Comparison of ENCODE assay signal across 22 mouse cellular contexts in the genomic region with DNA sequence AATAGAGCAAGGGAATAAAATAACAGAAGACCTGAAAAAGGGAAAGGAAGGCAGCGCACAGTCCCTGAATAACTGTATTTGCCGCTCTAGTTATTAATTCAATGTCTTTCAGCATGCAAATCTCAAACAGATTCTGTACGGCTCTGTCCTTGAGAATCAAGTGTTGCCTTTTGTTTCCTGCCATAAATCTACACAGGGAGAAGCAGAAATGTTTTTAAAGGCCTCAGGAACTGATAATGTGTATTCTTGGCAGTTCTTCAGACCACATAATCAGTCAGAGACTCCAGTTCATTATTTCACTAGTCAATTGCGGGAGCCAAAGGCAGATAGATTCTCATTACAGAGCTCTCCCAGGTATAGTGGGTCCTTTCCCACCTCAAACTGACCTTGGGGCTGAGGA.
"Had no signal": no experiment of that assay in that cellular context is flagged by ENCODE, and none has a peak within 500 bp of the region (broad histone marks: within the 10 kb centered on the region; RNA-seq: fewer than 3 reads in every experiment).

No protein-coding gene starts in this region.

- H3K27me3 ChIP-seq: limb, embryonic 13.5 days; liver, embryonic 12.5 days; liver, embryonic 15.5 days; megakaryocyte, embryonic 14.5 days; neural tube, embryonic 12.5 days; neural tube, embryonic 15.5 days had no signal

- H3K4me1 ChIP-seq: limb, embryonic 10.5 days; limb, embryonic 13.5 days; liver, embryonic 12.5 days; liver, embryonic 15.5 days; megakaryocyte, embryonic 14.5 days; neural tube, embryonic 12.5 days; neural tube, embryonic 15.5 days had no signal

- H3K9ac ChIP-seq: limb, embryonic 13.5 days; liver, embryonic 12.5 days; liver, embryonic 15.5 days; neural tube, embryonic 12.5 days; neural tube, embryonic 15.5 days had no signal

- DNase-seq: kidney, adult 11 months; kidney, adult 9 months; kidney, postnatal 25 days; layer of hippocampus, adult 9-11 months; liver; lung, adult 18-20 months; midbrain, embryonic 14.5 days; right cerebral cortex, postnatal 14 days; right cerebral cortex, postnatal 4 days; thymus, adult 2 months; thymus, postnatal 14 days had no signal

- ATAC-seq: liver, embryonic 12.5 days had no signal

- H3K9me3 ChIP-seq: limb, embryonic 10.5 days; limb, embryonic 13.5 days; liver, embryonic 12.5 days; liver, embryonic 15.5 days; megakaryocyte, embryonic 14.5 days; neural tube, embryonic 12.5 days; neural tube, embryonic 15.5 days had no signal

- H3K4me2 ChIP-seq: limb, embryonic 13.5 days; liver, embryonic 12.5 days; liver, embryonic 15.5 days; midbrain, embryonic 11.5 days; neural tube, embryonic 12.5 days; neural tube, embryonic 15.5 days had no signal

- H3K27ac ChIP-seq: layer of hippocampus, adult 2 months; limb, embryonic 10.5 days; limb, embryonic 13.5 days; liver, embryonic 12.5 days; liver, embryonic 15.5 days; macrophage; neural tube, embryonic 12.5 days; neural tube, embryonic 15.5 days; stomach, postnatal 0 days had no signal

- H3K4me3 ChIP-seq: layer of hippocampus, adult 2 months; limb, embryonic 10.5 days; limb, embryonic 13.5 days; liver, embryonic 12.5 days; liver, embryonic 15.5 days; megakaryocyte, embryonic 14.5 days; neural tube, embryonic 12.5 days; neural tube, embryonic 15.5 days had no signal

- H3K36me3 ChIP-seq: limb, embryonic 10.5 days; limb, embryonic 13.5 days; liver, embryonic 12.5 days; liver, embryonic 15.5 days; neural tube, embryonic 12.5 days; neural tube, embryonic 15.5 days had no signal
